In genomic region chr17:63547465-63547864, GRCm38 (mm10) we compare ENCODE assay signal across 10 mouse cellular contexts. TPM values are rescaled to one million over a fixed set of nuclear protein-coding genes. Genes with fewer than 3 reads are reported as not detected.
DNase-seq lines count a peak whose midpoint lies in the region; ATAC-seq and TF ChIP-seq lines count a peak whose summit lies in the region.
"Had no signal": no experiment of that assay in that cellular context is flagged by ENCODE, and none has a peak within 500 bp of the region (broad histone marks: within the 10 kb centered on the region; RNA-seq: fewer than 3 reads in every experiment).

No protein-coding gene starts in this region.

- POLR2A ChIA-PET in Patski (lab: Charles Lee) = no interaction called here

- in situ Hi-C loops in Patski (cut with MboI; ENCODE audit: low pct_unique_long_range_greater_than_20kb) = no loop called here

- H3K9ac ChIP-seq in lung, embryonic 14.5 days = no peak overlapping the region
- H3K9ac ChIP-seq: hindbrain, embryonic 15.5 days; liver, embryonic 13.5 days had no signal

- no peaks in the 10 kb centered on the region for H3K36me3 ChIP-seq in lung, embryonic 14.5 days (ENCODE audit: insufficient read depth)
- H3K36me3 ChIP-seq: hindbrain, embryonic 15.5 days; liver, embryonic 13.5 days had no signal

- no peak overlapping the region for H3K4me2 ChIP-seq in lung, embryonic 14.5 days
- H3K4me2 ChIP-seq: hindbrain, embryonic 15.5 days; liver, embryonic 13.5 days had no signal

- no peak for ATAC-seq in lung, embryonic 14.5 days (ENCODE audit: insufficient read depth)
- no peak for ATAC-seq in Patski

- no peak overlapping the region for H3K4me3 ChIP-seq in lung, embryonic 14.5 days (ENCODE audit: low read depth, low read length)
- H3K4me3 ChIP-seq: hindbrain, embryonic 15.5 days; liver, embryonic 13.5 days had no signal

- H3K27ac ChIP-seq in lung, embryonic 14.5 days (ENCODE audit: low read depth) = no peak overlapping the region
- H3K27ac ChIP-seq: hindbrain, embryonic 15.5 days; liver, embryonic 13.5 days had no signal

- TF ChIP-seq CTCF in lung, embryonic 14.5 days (IDR thresholded peaks at IDR 0.05; ENCODE audit: low read depth) = peak; percentile 56
- TF ChIP-seq CTCF in Patski (IDR thresholded peaks at IDR 0.05) = peak; percentile 84

- H3K27me3 ChIP-seq in lung, embryonic 14.5 days (ENCODE audit: insufficient read depth, low read length) = no peaks in the 10 kb centered on the region
- H3K27me3 ChIP-seq in Patski = no peaks in the 10 kb centered on the region
- H3K27me3 ChIP-seq: hindbrain, embryonic 15.5 days; liver, embryonic 13.5 days had no signal

- intact Hi-C loops in heart, postnatal 14 days (cut with DNase I) = no loop called here
- intact Hi-C loops in heart, postnatal 25 days (cut with DNase I) = no loop called here

- 78% methylated on average over 4 of the region's 4 CpGs for WGBS in lung, embryonic 14.5 days

- CTCF ChIA-PET in Patski (lab: Charles Lee) = no interaction called here

- DNase-seq in heart, postnatal 14 days = peak; percentile 7 to 29
- DNase-seq in heart, postnatal 25 days (ENCODE audit: low spot score) = no peak
- DNase-seq in lung, embryonic 14.5 days = peak; percentile 53
- no peak for DNase-seq in lung, postnatal 14 days
- DNase-seq in Patski (ENCODE audit: low read depth, low spot score) = no peak
- peak; percentile 1 for DNase-seq in induced T-regulatory cell, adult 2 months (ENCODE audit: low read depth)
- no peak for DNase-seq in thymus, postnatal 25 days
- DNase-seq in frontal cortex, postnatal 10 days (ENCODE audit: low spot score in 2 of 2) = no peak
- DNase-seq: liver, embryonic 13.5 days had no signal

- H3K9me3 ChIP-seq in lung, embryonic 14.5 days (ENCODE audit: low read depth, low read length) = no peaks in the 10 kb centered on the region
- H3K9me3 ChIP-seq: hindbrain, embryonic 15.5 days had no signal

- no peaks in the 10 kb centered on the region for H3K4me1 ChIP-seq in lung, embryonic 14.5 days (ENCODE audit: insufficient read depth)
- H3K4me1 ChIP-seq: hindbrain, embryonic 15.5 days; liver, embryonic 13.5 days had no signal

RNA-seq across cellular contexts. Expression of gene Fbxl17, which starts 47.6 kb away (rescaled TPM):
- total RNA-seq in heart, postnatal 14 days (2021) = 10 to 100 TPM; 28.5 to 29.5 TPM
- 10 to 100 TPM; 23.5 to 25.5 TPM for total RNA-seq in heart, postnatal 25 days (2021)
- polyA plus RNA-seq in lung, embryonic 14.5 days (2014; fragmentation: Nextera tagmentation; extraction: Ambion mirVana) = 9.0 and 9.2 TPM in 2 replicates
- polyA plus RNA-seq in Patski (2021) = 28.7 TPM

Comparison
In these comparisons a context has a peak if more than half of its experiments do, and no peak if none do; other contexts are left out.
1. DNase-seq: peak in heart, postnatal 14 days (2 of 2), lung, embryonic 14.5 days (single experiment) and induced T-regulatory cell, adult 2 months (single experiment); none in heart, postnatal 25 days (single experiment), lung, postnatal 14 days (single experiment), Patski (single experiment), thymus, postnatal 25 days (single experiment) and frontal cortex, postnatal 10 days (0 of 2).